Mouse (Mus musculus) heart, adult 2 months (tissue): ENCODE measurements around the gene Zfp281.

Source experiments
- CTCF ChIP-seq: fragments of 200-600 bp; IDR thresholded peaks from 2 replicates; pipeline ENCODE4 v1.8.1; 2022; ENCODE audit warnings: antibody characterized with exemption, mild to moderate bottlenecking, moderate library complexity
- EP300 ChIP-seq: fragments of 200-500 bp; IDR thresholded peaks from 2 replicates; pipeline ENCODE4 v1.6.1; 2011; ENCODE audit warnings: low read depth, low read length, control low read depth; ENCODE audit not compliant: insufficient read depth
- POLR2A ChIP-seq: fragments of 200-500 bp; IDR thresholded peaks from 2 replicates; pipeline ENCODE4 v1.6.1; 2011; ENCODE audit warnings: mild to moderate bottlenecking, low read depth, low read length, control low read depth; ENCODE audit not compliant: insufficient read depth

- no peak for TF ChIP-seq CTCF
- no peak for TF ChIP-seq POLR2A
- no peak for TF ChIP-seq EP300
These were observed 10.9 kb downstream of the Zfp281 start for GRCm38 (mm10) chr1:136635644-136636043.
